Mouse (Mus musculus): Measurements from ENCODE around the gene Gm20388.

- TF ChIP-seq CTCF (IDR thresholded peaks at IDR 0.05; ENCODE audit: low read depth) (no peak), EP300 (IDR thresholded peaks at IDR 0.05; ENCODE audit: low read depth) (no peak)
Observed at GRCm38 (mm10) chr8:121763700-121764013, 1853.0 kb downstream of the Gm20388 start.
